Mouse (Mus musculus) heart, postnatal 0 days (tissue): ENCODE data around the gene Prickle1. TPM values are rescaled to one million over a fixed set of nuclear protein-coding genes. Genes with fewer than 3 reads are reported as not detected.

Experiments
- ATAC-seq: fragments of 200-750 bp; cut with Nextera tagmentation; 2 replicates; pipeline ENCODE4 v1.8.0; 2017; ENCODE audit warnings: low read depth, moderate number of reproducible peaks, moderate library complexity; ENCODE audit not compliant: insufficient read depth
- DNase-seq: peaks from one replicate; pipeline ENCODE4 v3.0.0-alpha.2; 2016; ENCODE audit warnings: low spot score
- H3K27ac ChIP-seq: fragments of 300-500 bp; sonication (generic); 2 replicates; pipeline ENCODE4 v1.5.1; 2014; ENCODE audit warnings: low read depth, mild to moderate bottlenecking
- H3K27me3 ChIP-seq: fragments of 300-500 bp; sonication (generic); 2 replicates; pipeline ENCODE4 v1.6.1; 2014; ENCODE audit warnings: low read length, mixed read lengths; ENCODE audit not compliant: control insufficient read depth, insufficient read depth
- H3K36me3 ChIP-seq: fragments of 300-500 bp; sonication (generic); replicated peaks from 2 replicates; pipeline ENCODE4 v1.6.1; 2014; ENCODE audit warnings: low read length, mixed read lengths; ENCODE audit not compliant: control insufficient read depth, insufficient read depth
- H3K4me1 ChIP-seq: fragments of 300-500 bp; sonication (generic); 2 replicates; pipeline ENCODE4 v1.6.1; 2014; ENCODE audit warnings: antibody characterized with exemption; ENCODE audit not compliant: control insufficient read depth, insufficient read depth
- H3K4me2 ChIP-seq: fragments of 300-500 bp; sonication (generic); 2 replicates; pipeline ENCODE4 v1.6.1; 2014; ENCODE audit warnings: low read depth, mild to moderate bottlenecking, low read length, moderate library complexity
- H3K4me3 ChIP-seq: fragments of 300-500 bp; sonication (generic); 2 replicates; pipeline ENCODE4 v1.5.1; 2014; ENCODE audit warnings: low read depth, low read length
- H3K9ac ChIP-seq: fragments of 300-500 bp; sonication (generic); replicated peaks from 2 replicates; pipeline ENCODE4 v1.6.1; 2014; ENCODE audit warnings: low read depth, low read length, mixed read lengths
- H3K9me3 ChIP-seq: fragments of 300-500 bp; sonication (generic); replicated peaks from 2 replicates; pipeline ENCODE4 v1.6.1; 2016; ENCODE audit warnings: low read length; ENCODE audit not compliant: control insufficient read depth
- CTCF ChIP-seq: IDR thresholded peaks from 2 replicates; pipeline ENCODE4 v1.5.1; 2016; ENCODE audit warnings: antibody characterized with exemption, control low read depth, low read depth
- EP300 ChIP-seq: IDR thresholded peaks from 2 replicates; pipeline ENCODE4 v1.6.1; 2016; ENCODE audit warnings: antibody characterized with exemption, low read depth
- WGBS: fragments of 180-500 bp; shearing (Covaris S2); extraction: QIAGEN DNeasy Blood & Tissue Kit; methylation state at CpG from one replicate; pipeline ENCODE4 v1.1.7; 2014; 5-methylcytosine and 5-hydroxymethylcytosine counted together
- polyA plus RNA-seq: library from polyadenylated mRNA; unstranded; fragments of >200 nt; fragmentation: Nextera tagmentation; extraction: Ambion mirVana; gene quantifications from 2 replicates; pipeline ENCODE4 v1.2.1, GENCODE M21; 2015
- total RNA-seq: library from RNA; depleted of rRNA; stranded (reverse); fragments of >200 nt; gene quantifications from 2 replicates; pipeline ENCODE4 v1.2.3, GENCODE M21; 2014; ENCODE audit warnings: low replicate concordance

Prickle1 gene
- total and polyA plus RNA-seq, 2 experiments from 2014 or later: 21.0 to 24.2 TPM

DNA sequence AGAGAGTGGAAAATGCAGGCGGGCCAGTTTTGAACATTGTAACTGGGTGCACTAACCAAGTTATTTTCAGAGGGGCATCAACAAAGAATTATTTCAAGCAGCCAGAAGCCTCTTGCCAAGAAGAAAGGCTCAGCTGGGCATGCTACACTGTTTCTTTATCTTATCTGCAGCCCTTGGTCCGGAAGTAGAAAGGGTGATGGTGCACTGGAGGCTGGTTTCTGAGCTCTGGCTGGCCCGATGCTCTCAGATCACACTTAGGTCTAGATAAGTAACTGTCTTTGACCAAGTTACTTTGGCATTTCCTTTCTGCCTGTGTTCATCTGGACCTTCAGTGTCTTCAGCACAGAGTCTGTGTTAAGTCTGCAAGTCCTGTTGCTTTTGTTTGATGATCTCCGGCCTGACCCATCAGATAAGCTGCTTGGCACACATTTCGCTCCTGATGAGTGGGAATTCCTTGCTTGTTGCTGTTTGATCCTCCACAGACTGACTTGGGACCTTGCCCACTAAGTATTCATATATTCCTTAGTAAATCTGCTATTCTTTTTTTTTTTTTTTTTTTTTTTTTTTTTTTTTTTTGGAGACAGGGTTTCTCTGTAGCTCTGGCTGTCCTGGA is 70.3 kb downstream of the Prickle1 start:
- peak; percentile 73 for DNase-seq
- H3K9ac ChIP-seq: no peak overlapping the region
- ATAC-seq: peak; percentile 57
- 14% methylated on average over 5 of the region's 5 CpGs for WGBS
- no peaks in the 10 kb centered on the region for H3K9me3 ChIP-seq
- H3K27ac ChIP-seq: peak overlapping the region; percentile 92
- H3K4me2 ChIP-seq: peak overlapping the region; percentile 14; the same call in 1 of the 2 replicates
- no peaks in the 10 kb centered on the region for H3K27me3 ChIP-seq
- H3K4me1 ChIP-seq: peaks cover 73% of the 10 kb centered on the region
- H3K36me3 ChIP-seq: no peaks in the 10 kb centered on the region
- TF ChIP-seq EP300 (0 out of 2 replicates have a peak, but pooled peaks have one; percentile 17), CTCF (no peak)
- no peak overlapping the region for H3K4me3 ChIP-seq

DNA sequence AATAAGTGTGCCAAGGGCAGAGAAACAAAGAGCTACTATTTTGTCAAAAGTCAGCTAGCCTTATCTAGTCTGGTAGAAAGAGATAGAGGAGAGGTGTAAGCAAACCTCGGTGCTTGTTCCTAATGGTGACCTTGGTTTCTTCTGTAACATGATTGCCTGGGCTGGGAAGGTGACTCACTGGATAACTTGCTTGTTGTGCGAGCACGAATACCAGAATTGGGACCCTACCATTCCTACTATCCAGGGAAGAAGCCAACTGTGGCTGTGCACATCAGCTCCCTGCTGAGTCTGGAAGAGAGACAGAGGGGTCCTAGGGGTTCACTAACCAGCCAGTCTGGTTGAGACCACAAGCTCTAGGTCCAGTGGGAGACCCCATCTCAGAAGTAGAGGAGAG is 73.9 kb downstream of the Prickle1 start:
- H3K4me3 ChIP-seq: no peak overlapping the region
- H3K27me3 ChIP-seq: no peaks in the 10 kb centered on the region
- H3K36me3 ChIP-seq: no peaks in the 10 kb centered on the region
- 0 out of 2 replicates have a peak overlapping the region, but pooled peaks have one; percentile 4 for H3K4me2 ChIP-seq
- ATAC-seq: no peak
- 20% methylated on average over 3 of the region's 3 CpGs for WGBS
- peak; percentile 45 for DNase-seq
- TF ChIP-seq CTCF: no peak
- no peak for TF ChIP-seq EP300
- peaks cover 54% of the 10 kb centered on the region for H3K4me1 ChIP-seq
- peak overlapping the region; percentile 100 for H3K27ac ChIP-seq
- no peak overlapping the region for H3K9ac ChIP-seq
- H3K9me3 ChIP-seq: no peaks in the 10 kb centered on the region

DNA sequence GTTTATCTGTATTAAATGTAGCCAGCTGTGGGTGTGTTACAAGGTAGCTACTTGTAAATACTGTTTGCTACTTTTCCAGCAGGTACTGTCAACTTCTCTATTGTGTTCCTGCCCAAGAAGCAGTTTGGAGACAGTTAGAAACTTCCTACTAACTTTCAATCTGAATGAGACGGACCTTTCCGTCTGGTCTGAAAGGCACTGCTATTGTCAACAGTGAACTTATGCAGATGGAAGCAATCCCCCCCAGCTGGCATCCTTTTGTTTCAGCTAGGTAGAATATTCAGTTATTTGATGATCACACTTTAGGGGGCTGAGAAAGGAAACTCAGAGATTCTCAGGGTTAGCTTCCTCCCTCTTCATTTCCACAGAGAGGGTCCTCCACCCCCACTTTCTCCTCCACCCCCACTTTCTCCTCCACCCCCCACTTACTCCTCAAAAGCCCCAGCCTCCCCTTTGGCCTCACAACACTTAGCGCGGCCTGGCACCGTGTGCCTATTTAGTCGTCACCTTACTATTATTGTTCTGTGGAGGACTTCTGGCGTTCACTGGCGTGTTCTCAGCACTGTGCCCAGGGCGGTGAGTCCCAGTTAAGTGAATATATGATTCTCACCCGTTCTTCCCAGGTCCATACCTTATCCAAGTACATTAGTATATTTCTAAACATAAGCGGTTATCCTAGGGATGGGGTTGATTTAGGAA is 74.5 kb downstream of the Prickle1 start:
- H3K27ac ChIP-seq: peak overlapping the region; percentile 100
- TF ChIP-seq EP300: peak; percentile 44; the same call in 1 of the 2 replicates
- TF ChIP-seq CTCF: no peak
- ATAC-seq: no peak
- H3K36me3 ChIP-seq: no peaks in the 10 kb centered on the region
- H3K9ac ChIP-seq: no peak overlapping the region
- H3K4me1 ChIP-seq: peaks cover 54% of the 10 kb centered on the region
- H3K27me3 ChIP-seq: no peaks in the 10 kb centered on the region
- 24% methylated on average over 11 of the region's 11 CpGs for WGBS
- no peaks in the 10 kb centered on the region for H3K9me3 ChIP-seq
- 0 out of 2 replicates have a peak overlapping the region, but pooled peaks have one; percentile 85 for H3K4me2 ChIP-seq
- peak; percentile 65 for DNase-seq
- H3K4me3 ChIP-seq: no peak overlapping the region

DNA sequence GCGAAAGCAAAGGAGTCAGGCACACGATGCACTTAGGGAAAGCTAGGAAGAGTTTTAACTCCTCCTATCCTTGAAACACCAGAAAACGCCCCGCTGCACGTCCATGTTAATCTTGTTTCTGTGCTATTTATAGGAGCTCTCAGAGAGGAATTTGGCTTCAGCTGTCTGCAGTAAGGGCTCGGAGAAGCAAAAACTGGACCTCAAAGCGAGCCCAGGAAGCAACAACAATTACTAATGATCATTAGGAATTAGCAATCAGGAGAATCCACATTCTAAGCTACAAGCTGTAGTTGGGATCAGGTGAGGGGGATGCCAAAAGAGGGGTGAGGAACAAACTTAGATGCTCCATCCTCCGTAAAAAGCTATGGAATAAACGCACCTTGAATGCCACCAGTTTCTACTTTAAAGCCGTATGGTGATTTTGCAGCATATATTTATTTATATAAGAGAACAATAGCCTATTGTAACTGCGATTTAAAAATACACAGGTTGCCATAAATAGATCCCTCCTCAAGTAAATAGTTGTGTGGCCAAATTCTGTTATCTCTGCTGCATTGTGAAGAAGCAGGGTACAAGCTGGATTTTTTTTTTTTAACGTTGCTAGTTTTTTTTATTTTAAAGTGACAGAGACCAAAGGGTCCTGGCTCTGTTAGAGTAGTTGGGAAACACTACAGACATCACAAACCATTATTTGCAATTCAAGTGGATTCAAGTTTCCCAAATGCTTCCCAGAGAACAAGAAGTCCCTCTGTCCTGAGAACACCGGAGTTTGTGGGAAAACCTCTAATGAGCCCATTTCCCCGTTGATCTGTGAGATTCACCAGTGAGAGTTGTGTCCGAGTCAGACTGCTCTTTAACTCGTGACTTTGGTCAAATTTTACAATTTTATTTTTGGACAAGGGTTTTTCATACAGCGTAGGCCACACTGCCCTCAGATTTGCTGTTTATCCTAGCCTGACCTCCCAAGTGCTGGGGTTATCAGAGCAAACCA is 75.6 kb downstream of the Prickle1 start:
- peak; percentile 50; the same call in 1 of the 2 replicates for TF ChIP-seq EP300
- TF ChIP-seq CTCF: no peak
- Histone ChIP-seq H3K4me1 (peaks cover 54% of the 10 kb centered on the region), H3K9me3 (no peaks in the 10 kb centered on the region), H3K9ac (peak overlapping the region; percentile 81), H3K4me3 (peak overlapping the region; percentile 89), H3K27ac (peak overlapping the region; percentile 100), H3K36me3 (no peaks in the 10 kb centered on the region), H3K4me2 (peak overlapping the region; percentile 85), H3K27me3 (no peaks in the 10 kb centered on the region)
- ATAC-seq: peak; percentile 56
- peak; percentile 96 for DNase-seq
- 5% methylated on average over 17 of the region's 17 CpGs for WGBS
